Mouse (Mus musculus) kidney, postnatal 36 days (tissue): ENCODE results near the gene Dtymk.
"Not testable (repeated sequence)": the region's sequence is repeated elsewhere in the genome, so short reads cannot be mapped to it uniquely, and the experiment has no call there.

Experiments used
- DNase-seq, 2 experiments: peaks; one replicate each; pipeline ENCODE4 v3.0.0; 2021 to 2022; ENCODE audit warnings: mixed read lengths in 2 of 2

Gene Dtymk

DNA sequence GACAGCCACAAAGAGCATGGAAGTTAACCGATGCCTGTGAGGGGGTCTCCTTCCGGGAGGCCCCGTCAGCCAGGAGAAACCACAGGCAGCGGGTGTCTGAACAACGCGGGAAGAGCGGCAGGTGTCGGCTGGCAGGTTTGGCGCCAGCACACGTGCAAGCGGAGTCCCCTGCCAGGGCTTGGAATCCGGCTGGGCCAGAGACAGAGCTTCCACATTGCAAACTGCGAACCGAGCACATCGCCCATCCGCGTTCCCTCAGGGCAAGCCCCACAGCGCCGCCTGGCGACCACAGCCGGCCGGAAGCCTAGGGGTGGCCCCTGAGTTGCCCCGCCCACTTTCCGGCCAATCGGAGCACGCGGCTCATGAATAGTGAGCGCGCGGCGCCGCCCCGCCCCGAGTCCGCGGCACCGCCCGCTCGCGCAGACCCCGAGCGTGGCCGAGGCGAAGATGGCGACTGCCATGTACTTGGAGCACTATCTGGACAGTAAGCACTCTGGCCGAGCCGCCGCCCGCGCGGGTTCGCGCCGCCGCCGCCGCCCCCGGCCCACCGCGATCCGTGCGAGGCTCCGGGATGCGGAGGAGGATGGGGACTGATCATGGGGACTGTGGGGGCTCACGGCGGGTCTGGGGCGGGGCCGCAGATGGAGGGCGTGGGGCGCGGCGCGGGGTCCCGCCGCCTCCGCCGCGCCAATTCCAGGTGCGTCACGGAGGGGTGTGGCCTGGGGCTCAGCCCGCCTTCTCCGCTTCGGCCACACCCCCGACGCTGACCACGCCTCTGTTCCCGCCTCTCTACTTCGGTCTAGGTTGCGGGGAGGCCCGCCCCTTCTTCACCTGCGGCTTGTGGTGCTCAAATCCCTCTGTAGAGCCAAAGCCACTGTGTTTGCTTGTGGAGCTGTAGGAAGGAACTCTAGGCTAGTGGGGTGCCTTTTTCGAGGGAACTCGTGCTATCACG, 2.1 kb upstream of the Dtymk start, which contains the start of gene Ing5:
Gene Ing5, plus strand, starts transcription at position 410 of the 952 bp plus-strand sequence.
- DNase-seq = peak; percentile 99 to 100

GRCm38 (mm10) chr1:93802771-93803170, 1.0 kb upstream of the Dtymk start:
- no peak for DNase-seq

DNA sequence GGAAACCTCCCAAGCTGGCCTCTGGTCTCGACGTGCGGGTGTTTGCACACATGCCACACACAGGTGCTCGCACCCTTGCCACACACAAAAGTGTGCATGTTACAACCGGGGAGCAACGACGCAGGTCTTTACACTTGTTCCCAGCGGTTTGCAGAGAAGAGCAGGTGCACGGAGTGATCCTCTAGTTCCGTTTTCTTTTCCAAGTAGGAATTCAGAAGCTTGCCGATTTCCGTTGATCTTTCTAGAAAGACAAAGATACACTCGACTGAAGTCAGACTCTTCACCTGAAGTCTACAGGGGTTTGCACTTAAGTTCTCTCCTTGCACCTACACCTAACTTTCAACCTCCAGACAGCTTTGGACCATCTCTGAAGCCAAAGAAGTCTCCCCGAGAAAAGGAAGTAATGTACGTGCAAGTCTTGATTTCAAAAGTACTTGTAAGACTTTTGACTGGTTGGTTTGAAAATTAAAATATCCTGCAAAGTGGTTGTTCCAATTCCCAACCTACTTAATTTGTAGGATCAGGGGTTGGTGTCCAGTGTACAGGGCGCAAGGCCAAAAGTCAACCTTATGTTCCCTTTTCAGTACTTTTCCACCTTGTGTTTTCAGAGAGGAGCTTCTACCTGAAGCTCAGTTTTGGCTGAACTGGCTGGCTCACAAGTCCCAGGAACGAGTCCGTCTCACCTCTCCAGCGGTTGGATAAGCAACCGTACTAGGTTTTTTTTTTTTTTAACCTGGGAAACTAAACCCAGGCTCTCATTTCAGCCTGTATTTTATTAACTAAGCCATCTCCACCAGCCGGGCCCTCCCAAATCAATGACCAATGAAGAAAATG, 847 bp downstream of the Dtymk start:
- DNase-seq = no peak

DNA sequence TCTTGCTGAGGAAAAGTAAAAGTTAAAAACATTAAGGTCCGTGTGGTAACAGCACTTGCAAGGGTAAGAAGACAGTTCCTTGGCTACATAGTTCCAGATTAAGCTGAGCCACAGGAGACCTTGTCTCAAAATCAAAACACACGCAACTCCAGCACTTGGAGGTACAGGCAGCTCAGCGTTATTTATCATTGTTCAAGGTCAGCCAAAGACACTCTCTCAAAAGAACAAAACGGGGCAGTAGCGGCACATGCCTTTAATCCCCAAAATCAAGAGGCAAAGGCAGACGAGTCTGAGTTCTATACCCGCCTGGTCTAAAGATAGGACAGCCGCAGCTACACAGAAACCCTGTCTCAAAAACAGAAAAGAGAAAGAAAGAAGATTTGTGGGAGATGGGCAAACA, 5.8 kb downstream of the Dtymk start:
- DNase-seq = no peak

GRCm38 (mm10) chr1:93794526-93794925, 7.2 kb downstream of the Dtymk start:
- no peak for DNase-seq

DNA sequence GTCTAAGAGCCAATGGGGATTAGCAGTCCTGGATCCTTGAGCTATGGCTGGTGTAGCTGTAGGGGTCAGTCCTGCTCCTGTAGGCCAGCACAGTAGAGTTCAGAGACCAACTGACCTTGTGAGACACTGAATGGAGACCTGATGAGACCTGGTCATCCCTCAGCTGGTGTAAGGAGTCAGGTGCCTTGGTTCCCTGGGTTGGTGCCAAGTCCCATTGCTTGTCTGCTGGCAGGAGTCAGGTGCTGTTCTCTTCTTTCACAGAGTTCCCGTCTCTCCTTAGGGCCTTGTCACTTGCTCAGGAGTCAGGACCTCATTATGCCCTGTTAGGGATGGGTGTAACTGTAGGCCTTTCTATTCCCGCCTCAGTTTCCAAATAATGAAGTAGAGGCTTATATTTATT, 14.8 kb downstream of the Dtymk start:
- DNase-seq = peak in 1 of 2 experiments; percentile 46

- DNase-seq = no peak
Observed at GRCm38 (mm10) chr1:93776686-93777085, 25.0 kb downstream of the Dtymk start.

- no peak for DNase-seq
Observed at GRCm38 (mm10) chr1:93769901-93770300, 31.8 kb downstream of the Dtymk start.

DNA sequence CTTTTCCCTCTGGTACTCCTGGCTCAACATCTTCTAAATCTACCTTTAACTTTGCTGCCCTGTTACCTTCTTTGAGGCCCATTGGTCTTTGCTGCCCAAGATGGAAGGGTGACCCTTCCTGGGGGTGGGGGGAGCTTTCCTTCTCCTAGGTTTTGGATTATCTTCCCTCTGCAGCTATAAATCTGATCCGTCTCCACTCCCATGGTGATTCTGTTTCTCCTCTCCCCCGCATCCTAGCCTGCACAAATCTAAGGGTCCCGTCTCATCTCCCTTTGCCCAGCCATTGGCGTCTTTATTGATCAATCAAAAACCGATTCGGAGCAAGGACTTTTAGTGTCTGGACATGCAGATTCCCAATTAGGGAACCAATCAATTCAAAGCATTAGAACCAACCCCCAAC, 34.1 kb downstream of the Dtymk start:
- no peak for DNase-seq

GRCm38 (mm10) chr1:93764871-93765591, 36.7 kb downstream of the Dtymk start:
- no peak for DNase-seq

DNA sequence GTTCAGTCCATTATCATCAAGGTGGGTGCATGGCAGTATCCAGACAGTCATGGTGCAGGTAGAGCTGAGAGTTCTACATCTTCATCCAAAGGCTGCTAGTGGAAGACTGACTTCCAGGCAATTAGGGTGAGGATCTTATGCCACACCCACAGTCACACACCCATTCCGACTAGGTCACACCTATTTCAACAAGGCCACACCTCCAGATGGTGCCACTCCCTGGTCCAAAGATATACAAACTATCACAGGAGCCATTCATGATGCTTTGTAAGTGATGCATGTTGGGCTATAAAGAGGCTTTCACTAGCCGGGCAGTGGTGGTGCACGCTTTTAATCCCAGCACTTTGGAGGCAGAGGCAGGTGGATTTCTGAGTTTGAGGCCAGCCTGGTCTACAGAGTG, 38.2 kb downstream of the Dtymk start:
- DNase-seq = not testable (repeated sequence)

DNA sequence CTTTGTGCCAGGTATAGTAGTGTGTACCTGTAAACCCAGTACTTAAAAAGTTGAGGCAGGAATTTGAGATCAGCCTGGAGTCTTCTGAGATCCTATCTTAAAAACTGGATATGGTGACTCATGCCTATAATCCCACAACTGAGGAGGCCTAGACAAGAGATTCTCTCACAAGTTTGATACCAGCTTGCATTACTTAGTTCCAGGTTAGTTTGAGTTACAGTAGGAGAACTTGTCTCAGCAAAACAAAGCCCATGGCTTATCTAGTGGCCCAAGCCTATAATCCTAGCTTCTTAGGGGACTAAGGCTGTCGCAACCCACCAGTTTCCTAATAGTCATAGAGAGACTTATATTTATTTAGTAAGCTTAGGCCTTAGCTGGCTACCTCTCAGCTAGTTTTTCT, 41.7 kb downstream of the Dtymk start:
- DNase-seq = no peak

GRCm38 (mm10) chr1:93756154-93756553, 45.6 kb downstream of the Dtymk start:
- DNase-seq = no peak

DNA sequence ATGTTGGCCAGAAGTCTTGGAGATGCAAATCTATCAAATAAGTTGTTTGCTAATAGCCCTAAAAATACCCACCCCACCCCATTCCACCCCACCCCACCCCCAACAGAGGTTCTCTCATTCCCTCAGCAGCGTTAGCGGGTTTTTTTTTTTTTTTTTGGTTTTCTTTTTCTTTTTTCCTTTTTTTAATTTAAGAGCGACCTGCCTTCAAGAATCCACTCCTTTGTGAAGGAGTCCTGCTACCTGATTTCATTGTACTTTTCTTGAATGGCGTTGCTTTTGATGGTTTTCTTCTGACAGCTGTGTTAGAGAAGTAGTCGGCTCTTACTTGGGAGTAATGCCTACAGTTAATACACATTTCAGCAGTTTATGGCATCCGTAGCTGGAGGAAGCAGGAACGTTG, 46.1 kb downstream of the Dtymk start:
- DNase-seq = no peak

- DNase-seq = no peak
Observed at GRCm38 (mm10) chr1:93755291-93755610, 46.5 kb downstream of the Dtymk start.

- DNase-seq = peak; percentile 95 to 98
Observed at GRCm38 (mm10) chr1:93754573-93755290, 47.0 kb downstream of the Dtymk start, which contains the start of gene Thap4. Thap4 (minus strand) TSS chr1:93754864.

DNA sequence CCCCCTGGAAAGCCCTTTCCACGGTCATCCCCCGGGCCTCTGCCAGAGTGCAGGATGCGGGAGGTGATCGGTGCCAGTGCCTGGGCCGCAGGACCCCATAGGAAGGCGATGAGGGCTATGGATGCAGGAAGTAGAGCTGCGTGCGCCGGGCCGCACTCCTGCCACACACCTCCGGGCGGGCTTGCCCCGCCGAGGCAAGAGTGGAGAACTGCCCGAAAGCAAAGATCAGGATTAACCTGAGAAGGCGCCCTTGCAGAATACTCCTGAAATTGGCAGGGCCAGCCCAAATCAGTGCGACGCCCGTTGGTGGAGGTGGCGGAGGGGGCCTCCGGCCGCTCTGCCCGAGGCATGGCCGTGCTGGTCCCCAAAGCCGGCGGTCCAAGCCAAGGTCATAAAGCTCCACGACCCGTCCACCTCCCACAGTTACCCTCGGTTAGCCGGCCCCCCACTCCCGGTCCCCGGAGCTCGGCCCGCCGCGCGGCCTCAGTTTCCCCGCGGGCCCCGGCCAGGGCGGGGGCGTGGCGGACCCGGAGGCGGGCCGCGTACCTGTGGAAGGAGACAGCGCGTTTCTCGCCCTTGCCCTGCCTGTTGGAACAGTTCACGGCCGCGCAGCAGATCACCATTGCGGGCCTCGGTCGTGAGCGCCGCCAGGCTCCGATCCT, 47.7 kb downstream of the Dtymk start:
- DNase-seq = peak in 1 of 2 experiments; percentile 52

DNA sequence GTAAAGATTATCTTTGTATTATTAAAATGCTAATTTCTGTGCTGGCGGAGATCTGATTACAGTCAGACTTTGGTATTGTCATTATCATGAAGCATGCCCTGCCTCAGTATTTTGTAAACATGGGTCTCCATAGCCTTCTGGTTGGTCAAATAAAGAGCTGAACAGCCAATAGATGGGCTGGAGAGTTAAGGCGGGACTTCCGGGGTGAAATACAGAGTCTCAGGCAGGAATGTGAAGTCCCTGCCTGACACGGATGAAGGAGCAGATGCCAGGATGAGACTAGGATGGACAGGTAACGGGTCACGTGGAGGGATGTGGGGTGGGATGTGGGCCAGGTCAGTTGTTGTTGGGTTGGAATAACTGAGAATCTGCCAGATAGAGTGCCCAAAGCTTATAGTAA, 50.4 kb downstream of the Dtymk start, which contains the start of gene Atg4b:
Gene Atg4b, plus strand, starts transcription at position 211 of the 400 bp plus-strand sequence.
- peak in 1 of 2 experiments; percentile 64 for DNase-seq

DNA sequence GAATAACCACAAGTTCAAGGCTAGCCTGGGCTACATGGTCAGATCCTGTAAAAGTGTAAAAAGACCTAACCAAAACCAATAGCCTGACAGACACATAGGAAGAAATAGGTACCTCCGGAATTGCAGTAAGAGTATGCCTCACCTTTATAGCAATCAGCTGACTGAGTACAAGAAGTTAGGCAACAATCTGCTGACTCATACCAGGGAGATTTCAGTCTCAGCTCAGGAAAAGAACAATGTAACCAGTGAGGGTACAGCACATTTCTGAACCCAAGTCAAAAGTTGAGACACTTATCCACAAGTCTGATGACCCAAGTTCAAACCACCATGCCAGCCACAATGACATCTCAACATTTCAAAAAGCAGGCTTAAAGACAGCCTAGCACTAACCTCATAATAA, 53.2 kb downstream of the Dtymk start:
- DNase-seq = no peak

GRCm38 (mm10) chr1:93746179-93746578, 55.6 kb downstream of the Dtymk start:
- no peak for DNase-seq

DNA sequence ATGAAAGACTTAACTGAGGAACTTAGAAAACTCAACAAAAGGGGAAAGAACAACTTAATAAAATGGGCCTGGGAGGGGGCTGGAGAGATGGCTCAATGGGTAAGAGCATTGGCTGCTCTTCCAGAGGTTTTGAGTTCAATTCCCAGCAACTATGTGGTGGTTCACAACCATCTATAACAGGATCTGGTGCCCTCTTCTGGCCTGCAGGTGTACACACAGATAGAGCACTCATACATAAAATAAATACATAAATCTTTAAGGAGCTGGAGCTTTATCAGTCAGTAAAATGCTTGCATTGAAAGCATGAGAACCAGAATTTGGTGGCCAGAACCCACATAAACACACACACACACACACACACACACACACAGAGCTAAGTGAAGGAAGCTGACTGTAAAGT, 58.8 kb downstream of the Dtymk start:
- DNase-seq = no peak
